Mouse (Mus musculus) small intestine, adult 2 months (tissue): ENCODE data around the gene Ulk4. TPM values are rescaled to one million over a fixed set of nuclear protein-coding genes. Genes with fewer than 3 reads are reported as not detected.
"Not testable (repeated sequence)": the region's sequence is repeated elsewhere in the genome, so short reads cannot be mapped to it uniquely, and the experiment has no call there.

Experiments
- H3K27ac ChIP-seq: fragments of 200-500 bp; 2 replicates; pipeline ENCODE4 v1.5.1; 2012; ENCODE audit warnings: low read depth, low read length, control low read depth, inconsistent platforms; ENCODE audit not compliant: insufficient read depth
- H3K27me3 ChIP-seq: fragments of 200-500 bp; 2 replicates; pipeline ENCODE4 v1.6.1; 2012; ENCODE audit warnings: mild to moderate bottlenecking, moderate library complexity, low read length, inconsistent platforms; ENCODE audit not compliant: control insufficient read depth, insufficient read depth
- H3K36me3 ChIP-seq: fragments of 200-500 bp; 2 replicates; pipeline ENCODE4 v1.6.1; 2012; ENCODE audit warnings: mild to moderate bottlenecking, low read length, control low read depth, inconsistent platforms; ENCODE audit not compliant: control insufficient read depth, insufficient read depth
- H3K4me1 ChIP-seq: fragments of 200-500 bp; 2 replicates; pipeline ENCODE4 v1.6.1; 2012; ENCODE audit warnings: low read length, inconsistent platforms, mixed read lengths; ENCODE audit not compliant: control insufficient read depth, insufficient read depth, insufficient read length
- H3K4me3 ChIP-seq: fragments of 200-500 bp; 2 replicates; pipeline ENCODE4 v1.5.1; 2012; ENCODE audit warnings: low read depth, mild to moderate bottlenecking, control low read depth, inconsistent platforms, low read length, moderate library complexity
- CTCF ChIP-seq: fragments of 200-500 bp; IDR thresholded peaks from 2 replicates; pipeline ENCODE4 v1.5.1; 2012; ENCODE audit warnings: low read depth, mild to moderate bottlenecking, control low read depth, inconsistent platforms, low read length, moderate library complexity, mixed read lengths; ENCODE audit not compliant: insufficient replicate concordance, insufficient read length; ENCODE audit errors: extremely low read depth
- POLR2A ChIP-seq: fragments of 200-500 bp; IDR thresholded peaks from 2 replicates; pipeline ENCODE4 v1.6.1; 2012; ENCODE audit warnings: low read depth, mild to moderate bottlenecking, control low read depth, inconsistent platforms, low read length, moderate library complexity
- WGBS: fragments of 180-500 bp; shearing (Covaris S2); methylation state at CpG from one replicate; pipeline ENCODE4 v1.1.7; 2018; 5-methylcytosine and 5-hydroxymethylcytosine counted together
- polyA plus RNA-seq: library from polyadenylated mRNA; depleted of rRNA; stranded (reverse); fragments of >200 nt; gene quantifications from 2 replicates; pipeline ENCODE4 v1.2.3, GENCODE M21; 2012

The Ulk4 gene
- polyA plus RNA-seq, 1 experiment: 0.65 TPM

DNA sequence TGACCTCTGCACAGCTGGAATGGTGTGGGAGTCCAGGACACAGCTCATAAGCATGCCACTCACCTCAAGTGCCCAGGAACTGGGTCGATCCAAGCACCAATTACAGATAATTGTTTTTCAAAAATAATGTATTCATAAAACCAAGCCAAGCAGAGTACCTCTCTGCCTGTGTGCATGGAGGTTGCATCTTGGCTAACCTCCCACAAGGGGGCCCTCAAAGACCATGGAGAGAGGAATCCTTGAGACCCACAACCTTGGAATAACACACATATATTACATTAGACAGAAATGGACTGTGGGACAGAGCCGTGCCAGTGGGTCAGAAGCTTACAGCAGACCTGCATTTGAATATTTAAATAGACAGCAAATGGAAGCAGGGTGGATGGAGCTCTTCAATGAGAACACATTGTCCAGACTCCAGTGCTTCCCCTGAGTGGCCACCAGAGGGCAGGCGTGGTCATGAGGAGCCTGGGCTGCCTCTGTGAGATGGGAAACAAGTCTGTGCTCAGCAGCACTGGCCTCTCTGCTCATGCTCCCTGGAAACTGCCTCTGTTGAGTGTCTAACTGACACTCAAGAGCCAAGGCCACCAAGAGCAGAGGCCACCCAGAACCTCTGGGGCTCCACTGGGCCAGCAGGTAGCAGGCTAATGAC is 61.5 kb downstream of the Ulk4 start:
- Histone ChIP-seq H3K4me3 (no peak overlapping the region), H3K27me3 (no peaks in the 10 kb centered on the region), H3K4me1 (no peaks in the 10 kb centered on the region), H3K27ac (no peak overlapping the region), H3K36me3 (no peaks in the 10 kb centered on the region)
- WGBS: 28% methylated on average over 3 of the region's 3 CpGs
- TF ChIP-seq CTCF (peak; percentile 91), POLR2A (no peak)

DNA sequence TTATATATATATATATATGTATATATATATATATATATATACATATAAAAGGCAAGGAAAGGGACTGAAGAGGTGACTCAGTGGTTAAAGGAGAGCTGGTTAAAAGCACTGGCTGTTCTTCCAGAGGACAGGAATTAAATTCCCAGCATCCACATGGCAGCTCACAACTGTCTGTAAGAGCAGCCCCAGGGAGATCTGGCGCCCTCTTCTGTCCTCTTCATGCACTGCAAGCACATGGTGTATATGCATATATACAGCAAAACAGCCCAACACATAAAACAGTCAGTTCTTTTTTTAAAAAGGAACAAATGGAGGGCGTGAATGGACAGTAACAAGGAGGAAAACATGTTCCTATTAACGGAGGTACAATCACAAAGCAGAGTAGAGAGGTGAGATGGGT is 64.7 kb downstream of the Ulk4 start:
- WGBS: 53% methylated on average over 3 of the region's 3 CpGs

DNA sequence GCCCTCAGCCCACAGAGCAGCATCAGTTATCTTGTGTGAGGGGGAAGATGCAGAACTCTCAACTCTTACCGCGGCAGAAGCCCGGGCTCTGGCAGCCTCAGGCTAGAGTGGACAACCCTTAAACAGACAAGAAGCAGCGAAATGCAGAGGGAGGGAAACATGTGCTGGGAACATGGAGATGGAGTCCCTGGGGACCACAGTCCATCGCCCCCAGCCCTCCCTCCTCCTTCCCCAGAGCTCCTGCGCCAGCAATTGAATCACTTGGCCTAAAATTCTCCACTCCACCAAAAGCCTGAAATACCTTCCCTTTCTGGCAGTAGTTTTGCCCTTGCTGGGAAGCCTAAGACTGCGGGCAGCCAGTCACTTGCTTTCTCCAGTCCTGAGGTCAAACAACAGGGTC is 72.0 kb downstream of the Ulk4 start:
- no peak for TF ChIP-seq CTCF
- TF ChIP-seq POLR2A: no peak
- no peaks in the 10 kb centered on the region for H3K4me1 ChIP-seq
- H3K27ac ChIP-seq: no peak overlapping the region
- H3K27me3 ChIP-seq: no peaks in the 10 kb centered on the region
- no peaks in the 10 kb centered on the region for H3K36me3 ChIP-seq
- no peak overlapping the region for H3K4me3 ChIP-seq
- WGBS: 85% methylated on average over 7 of the region's 7 CpGs

More for the DNA sequence above, 64.7 kb downstream of the Ulk4 start:
- Histone ChIP-seq H3K4me1 (no peaks in the 10 kb centered on the region), H3K27ac (no peak overlapping the region), H3K36me3 (no peaks in the 10 kb centered on the region), H3K27me3 (no peaks in the 10 kb centered on the region), H3K4me3 (no peak overlapping the region)
- TF ChIP-seq CTCF (no peak), POLR2A (no peak)

DNA sequence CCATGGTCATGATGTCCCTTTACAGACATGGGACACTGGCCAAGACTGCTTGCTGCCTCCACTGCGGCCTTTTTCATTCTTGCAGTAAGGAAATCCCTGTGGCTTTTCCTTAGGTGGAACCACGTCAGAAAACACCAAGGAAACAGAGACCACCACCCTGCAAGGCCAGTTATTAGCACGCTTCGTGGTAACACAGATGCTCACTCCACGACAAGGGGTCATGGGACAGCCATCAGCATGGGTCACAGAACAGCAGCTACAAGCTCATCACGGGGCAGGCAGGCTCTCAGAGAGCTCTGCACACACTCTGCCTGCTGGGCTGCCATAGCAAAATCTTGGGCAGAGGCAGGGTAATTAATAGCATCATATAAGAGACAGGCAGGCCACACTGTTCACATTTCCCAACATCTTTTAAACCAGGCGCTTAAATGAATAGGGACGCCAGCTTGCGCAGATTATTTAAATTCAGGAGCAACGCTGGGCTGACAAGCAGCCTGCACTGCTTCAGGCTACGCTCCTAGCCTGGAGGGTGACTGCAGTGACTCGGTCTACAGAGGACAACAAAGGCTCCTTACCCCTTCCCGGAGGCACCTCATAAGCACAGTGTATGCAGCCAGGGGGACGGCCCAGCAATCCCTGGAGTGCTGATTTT is 72.7 kb downstream of the Ulk4 start:
- H3K27ac ChIP-seq: no peak overlapping the region
- H3K36me3 ChIP-seq: no peaks in the 10 kb centered on the region

DNA sequence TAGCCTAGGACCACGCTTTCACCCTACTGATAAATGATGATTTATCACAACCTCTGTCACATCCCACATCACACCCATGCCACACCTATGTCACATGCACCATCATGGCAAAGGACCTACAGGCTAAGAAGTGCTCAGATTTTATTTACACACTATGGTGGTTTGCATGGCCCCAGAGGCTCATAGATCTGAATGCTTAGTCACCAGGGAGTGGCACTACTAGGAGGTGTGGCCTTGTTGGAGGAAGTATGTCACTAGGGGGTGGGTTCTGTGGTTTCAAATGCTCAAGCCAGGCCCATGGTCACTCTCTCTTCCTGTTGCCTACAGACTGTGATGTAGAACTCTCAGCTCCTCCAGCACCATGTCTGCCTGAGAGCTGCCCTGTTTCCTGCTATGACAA is 73.3 kb downstream of the Ulk4 start:
- no peaks in the 10 kb centered on the region for H3K36me3 ChIP-seq
- WGBS: 86% methylated on average over 1 of the region's 1 CpGs
- H3K4me1 ChIP-seq: no peaks in the 10 kb centered on the region
- H3K4me3 ChIP-seq: no peak overlapping the region
- H3K27ac ChIP-seq: no peak overlapping the region
- TF ChIP-seq CTCF (no peak), POLR2A (no peak)
- no peaks in the 10 kb centered on the region for H3K27me3 ChIP-seq

More for the DNA sequence above, 72.7 kb downstream of the Ulk4 start:
- Histone ChIP-seq H3K4me1 (no peaks in the 10 kb centered on the region), H3K4me3 (no peak overlapping the region), H3K27me3 (no peaks in the 10 kb centered on the region)
- WGBS: 85% methylated on average over 14 of the region's 14 CpGs
- TF ChIP-seq CTCF (no peak), POLR2A (no peak)

DNA sequence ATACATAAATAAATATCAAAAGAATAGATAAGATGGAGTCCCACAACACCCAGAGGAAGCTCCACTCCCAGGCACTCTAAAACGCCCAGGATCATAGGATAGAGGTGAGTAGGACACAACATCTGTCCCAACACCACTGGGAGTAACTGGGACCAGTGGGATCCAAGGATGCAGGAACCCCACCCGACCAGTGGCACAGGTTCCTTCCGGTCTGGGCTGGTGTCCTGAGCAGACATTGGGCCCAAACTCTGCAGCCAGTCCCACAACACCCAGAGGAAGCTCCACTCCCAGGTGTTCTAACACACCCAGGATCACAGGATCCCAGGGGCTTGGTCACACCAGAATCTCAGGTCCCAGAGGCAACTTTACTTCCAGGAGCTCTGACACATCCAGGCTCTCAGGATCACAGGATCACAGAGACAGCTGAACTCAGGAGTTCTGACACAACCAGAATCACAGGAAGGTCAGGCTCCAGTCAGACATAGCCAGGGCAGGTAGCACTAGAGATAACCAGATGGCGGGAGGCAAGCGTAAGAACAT is 77.8 kb downstream of the Ulk4 start:
- not testable (repeated sequence) for H3K27ac ChIP-seq, H3K4me3 ChIP-seq, H3K4me1 ChIP-seq, H3K27me3 ChIP-seq, H3K36me3 ChIP-seq
- 84% methylated on average over 5 of the region's 5 CpGs for WGBS

DNA sequence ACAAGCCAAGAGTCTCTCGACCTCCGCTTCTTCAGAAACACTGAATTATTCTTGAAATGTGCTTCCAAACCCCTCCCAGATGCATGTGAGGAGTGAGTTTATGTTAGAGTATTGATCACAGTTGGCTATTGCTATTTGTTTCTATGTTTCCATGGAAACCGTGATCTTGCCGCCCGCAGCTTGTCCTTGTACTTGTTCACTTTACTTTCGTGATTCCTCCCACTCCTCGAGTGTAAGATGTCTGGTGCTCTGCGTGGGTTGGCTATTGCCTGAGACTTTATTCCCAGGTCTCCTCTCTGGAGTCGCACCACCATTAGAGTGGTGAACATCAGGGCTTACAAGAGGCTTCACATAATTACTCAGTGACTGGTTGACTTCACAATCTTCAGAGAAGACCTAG is 80.5 kb downstream of the Ulk4 start:
- WGBS: 82% methylated on average over 9 of the region's 9 CpGs
- no peak overlapping the region for H3K4me3 ChIP-seq
- no peaks in the 10 kb centered on the region for H3K27me3 ChIP-seq
- TF ChIP-seq POLR2A: no peak
- no peak for TF ChIP-seq CTCF
- no peaks in the 10 kb centered on the region for H3K36me3 ChIP-seq
- no peak overlapping the region for H3K27ac ChIP-seq
- no peaks in the 10 kb centered on the region for H3K4me1 ChIP-seq

DNA sequence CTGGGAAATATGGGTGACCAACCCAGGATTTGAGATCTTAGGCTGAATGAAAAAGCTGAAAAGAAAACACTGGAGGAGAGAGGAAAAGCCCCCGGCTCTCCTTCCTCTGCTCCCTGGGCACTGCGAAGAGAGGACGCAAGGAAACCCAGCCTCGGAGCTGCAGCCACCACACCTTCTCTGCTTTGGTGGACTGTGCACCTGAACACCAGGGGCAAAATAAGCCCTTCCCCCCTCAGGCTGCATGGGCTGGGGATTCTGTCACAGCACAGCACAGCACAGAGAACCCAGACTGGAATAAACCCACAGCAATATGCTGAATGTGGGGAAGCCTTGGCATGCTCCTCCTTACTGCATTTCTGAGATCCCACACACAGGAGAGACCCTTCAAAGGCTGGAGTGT is 81.9 kb downstream of the Ulk4 start:
- H3K27ac ChIP-seq: no peak overlapping the region
- 94% methylated on average over 4 of the region's 4 CpGs for WGBS
- no peaks in the 10 kb centered on the region for H3K27me3 ChIP-seq
- no peaks in the 10 kb centered on the region for H3K4me1 ChIP-seq
- H3K36me3 ChIP-seq: no peaks in the 10 kb centered on the region
- H3K4me3 ChIP-seq: no peak overlapping the region
- no peak for TF ChIP-seq POLR2A
- TF ChIP-seq CTCF: no peak
